Mouse (Mus musculus): ENCODE data around the gene Trip10.

Gene Trip10

DNA sequence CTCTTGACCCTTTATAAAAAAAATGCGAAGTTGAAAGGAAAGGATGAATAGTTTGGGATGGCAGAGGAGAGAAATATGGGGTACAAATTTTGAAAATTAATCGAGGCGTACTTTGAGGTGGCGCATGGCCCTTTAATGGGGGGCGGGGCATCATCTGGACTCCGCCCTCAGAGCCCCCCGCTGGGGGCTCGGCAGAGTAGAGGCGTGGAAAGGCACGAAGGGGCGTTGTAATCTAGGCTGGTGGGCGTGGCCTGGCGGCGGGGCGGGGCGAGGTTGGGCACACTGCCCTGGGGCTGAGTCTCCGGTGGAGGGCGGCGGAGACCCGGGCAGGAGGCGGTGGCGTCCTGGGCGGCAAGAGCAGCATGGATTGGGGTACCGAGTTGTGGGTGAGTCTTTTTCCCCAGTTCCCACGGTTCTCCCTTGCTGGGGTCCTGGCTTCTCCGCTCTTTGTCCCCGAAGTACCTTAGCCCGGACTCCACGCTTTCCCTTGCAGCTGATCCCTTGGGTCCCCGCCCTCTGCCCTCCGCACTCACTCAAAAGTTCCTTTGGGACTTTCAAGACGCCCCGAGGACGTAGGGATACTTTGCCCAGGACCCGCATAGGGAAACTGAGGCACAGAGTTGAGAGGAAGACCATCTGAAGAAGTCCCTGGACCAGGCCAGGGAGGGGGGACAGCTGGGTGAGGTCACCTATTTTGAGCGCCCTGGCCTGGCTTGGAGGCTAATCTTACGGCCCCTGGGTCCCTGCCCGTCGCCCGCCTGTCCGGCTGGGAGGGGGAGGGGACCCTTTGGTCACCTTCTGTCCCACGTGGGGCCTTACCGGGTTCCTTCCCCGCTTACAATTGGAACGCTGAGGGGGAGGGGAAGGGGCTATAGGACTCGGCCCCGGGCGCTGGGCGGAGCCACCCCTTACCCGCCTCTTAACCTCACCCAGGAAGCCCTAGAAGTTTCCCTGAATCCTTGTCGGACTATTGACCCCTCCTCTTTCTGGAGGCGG, at the start of gene Trip10:
Gene Trip10, plus strand, starts transcription at position 270 of the 996 bp plus-strand sequence.
- peak; percentile 86 for DNase-seq

- DNase-seq, result no peak
Observed at GRCm38 (mm10) chr17:57201841-57202724, 47.2 kb upstream of the Trip10 start.

GRCm38 (mm10) chr17:57207938-57208337, 41.3 kb upstream of the Trip10 start:
- DNase-seq, result no peak

DNA sequence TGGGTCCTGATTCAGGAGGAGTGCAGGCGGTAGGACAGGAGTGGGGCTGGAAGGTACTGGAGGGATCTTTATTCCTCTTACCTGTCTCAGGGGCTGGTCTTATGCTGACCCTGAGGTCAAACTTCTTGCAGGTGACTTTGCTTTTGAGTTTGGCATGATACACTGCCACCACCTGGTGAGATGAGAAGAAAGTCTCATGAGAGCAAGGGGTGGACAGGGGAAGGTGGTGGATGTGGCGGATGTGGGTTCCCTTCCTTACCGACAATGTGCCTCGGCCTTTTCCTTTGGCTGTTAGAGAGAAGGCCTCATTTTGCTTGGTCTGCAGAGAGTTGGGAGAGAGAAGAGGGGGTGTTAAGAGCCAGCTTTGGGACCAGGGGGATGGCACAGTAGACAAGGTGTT, 39.9 kb upstream of the Trip10 start:
- DNase-seq, result no peak

- no peak for DNase-seq
Observed at GRCm38 (mm10) chr17:57211501-57211900, 37.8 kb upstream of the Trip10 start.

- DNase-seq, result no peak
Observed at GRCm38 (mm10) chr17:57214676-57215387, 34.4 kb upstream of the Trip10 start.

GRCm38 (mm10) chr17:57218335-57218900, 30.8 kb upstream of the Trip10 start:
- DNase-seq, result no peak

GRCm38 (mm10) chr17:57219167-57219883, 29.9 kb upstream of the Trip10 start:
- DNase-seq, result no peak

DNA sequence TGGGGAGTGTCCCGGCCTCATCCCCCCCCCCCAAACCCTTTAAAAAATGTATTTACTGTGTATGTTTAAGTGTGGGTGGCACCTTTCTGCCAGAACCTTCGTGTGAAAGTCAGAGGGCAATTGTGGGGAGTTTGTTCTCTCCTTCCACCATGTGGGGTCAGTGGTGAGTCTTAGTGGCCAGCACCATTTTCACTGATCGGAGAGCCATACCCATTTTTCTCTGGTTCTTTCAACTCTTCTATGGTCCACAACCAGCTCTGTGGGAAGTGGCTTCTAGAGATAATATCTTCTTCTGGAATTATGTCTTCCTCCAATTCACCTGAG, 29.4 kb upstream of the Trip10 start:
- no peak for DNase-seq

- no peak for DNase-seq
Observed at GRCm38 (mm10) chr17:57221911-57222310, 27.3 kb upstream of the Trip10 start.

GRCm38 (mm10) chr17:57223313-57223712, 25.9 kb upstream of the Trip10 start:
- DNase-seq, result no peak

- DNase-seq, result no peak
Observed at GRCm38 (mm10) chr17:57227468-57227867, 21.8 kb upstream of the Trip10 start.

DNA sequence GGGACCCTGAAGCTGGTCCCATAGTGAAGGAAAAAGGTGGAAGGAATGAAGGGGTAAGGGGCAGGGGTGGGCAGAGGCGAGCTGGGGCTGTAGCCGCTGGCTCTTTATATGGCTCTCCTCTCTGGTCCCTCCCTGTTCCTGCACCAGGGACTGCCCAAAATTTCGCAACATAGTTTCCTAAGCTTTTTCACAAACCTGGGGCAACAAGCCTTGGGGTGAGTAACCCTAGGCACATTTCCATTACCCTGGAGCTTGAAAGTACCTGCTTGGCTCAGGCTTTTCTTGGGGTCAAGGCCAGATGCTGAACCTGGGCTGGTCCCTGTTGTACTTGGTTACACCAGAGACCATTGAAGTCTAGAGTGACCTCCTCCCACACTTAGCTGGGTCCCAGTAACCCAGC, 21.2 kb upstream of the Trip10 start, which contains the start of gene C3:
Gene C3, minus strand, starts transcription at position 123 of the 400 bp plus-strand sequence.
- DNase-seq, result no peak

GRCm38 (mm10) chr17:57228873-57229272, 20.4 kb upstream of the Trip10 start:
- no peak for DNase-seq

GRCm38 (mm10) chr17:57229851-57230727, 19.2 kb upstream of the Trip10 start:
- DNase-seq, result no peak

GRCm38 (mm10) chr17:57230728-57231125, 18.5 kb upstream of the Trip10 start:
- DNase-seq, result no peak

DNA sequence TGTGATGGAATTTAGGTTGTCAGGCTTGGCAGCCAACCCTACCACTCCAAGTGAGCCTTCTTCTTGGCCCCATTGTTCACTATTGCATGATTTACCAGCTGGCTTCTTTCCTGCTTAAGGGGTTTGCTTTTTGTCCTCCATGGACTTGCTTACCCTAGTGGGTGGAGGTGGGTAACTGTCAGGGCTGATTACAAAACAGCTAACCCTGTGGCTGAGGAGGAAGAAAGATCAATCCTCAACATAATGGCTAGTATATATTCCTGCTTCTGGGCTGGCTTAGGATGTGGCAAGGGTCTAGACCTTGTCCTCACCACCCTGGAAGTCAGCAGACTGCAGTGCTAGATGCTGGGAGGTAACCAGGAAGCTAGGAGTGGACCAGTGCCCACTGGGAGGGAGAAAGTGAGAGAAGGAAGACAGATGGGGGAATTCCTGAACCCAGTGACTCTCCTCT, 17.9 kb upstream of the Trip10 start:
- DNase-seq, result no peak

DNA sequence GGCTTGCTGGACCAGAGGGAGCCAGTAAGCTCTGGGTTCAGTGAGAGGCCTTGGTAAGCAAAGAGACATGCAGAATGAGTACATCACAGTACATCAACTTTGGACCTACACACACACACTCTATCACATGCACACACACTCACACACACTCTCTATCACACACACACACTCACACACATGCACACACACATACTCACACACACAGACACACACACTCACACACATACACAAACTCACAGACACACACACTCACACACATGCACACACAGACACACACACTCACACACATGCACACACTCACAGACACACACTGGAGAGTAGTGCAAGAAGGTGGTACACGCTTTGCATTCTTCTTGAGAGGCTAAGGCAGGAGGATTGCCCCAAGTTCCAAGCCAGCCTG, 17.1 kb upstream of the Trip10 start:
- no peak for DNase-seq

DNA sequence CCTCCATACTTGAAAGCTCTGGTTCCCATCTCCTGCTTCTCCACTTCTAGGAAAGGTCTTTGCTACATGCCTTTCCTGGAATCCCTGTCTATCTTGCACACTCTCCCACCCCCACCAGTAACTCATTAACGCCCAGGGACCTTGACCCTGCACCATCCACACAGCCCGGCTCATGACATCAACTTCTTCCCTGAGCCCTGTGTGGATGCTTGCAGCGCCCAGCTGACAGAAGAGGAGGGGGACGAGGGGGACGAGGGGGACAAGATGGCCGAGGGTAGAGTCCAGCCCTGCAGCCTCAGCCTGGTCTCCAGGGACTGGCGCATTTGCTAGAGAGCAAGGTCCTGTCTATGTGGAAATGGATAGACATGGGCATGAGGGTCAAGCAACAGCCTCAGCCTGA, 16.2 kb upstream of the Trip10 start:
- DNase-seq, result no peak

- DNase-seq, result no peak
Observed at GRCm38 (mm10) chr17:57234254-57234928, 14.9 kb upstream of the Trip10 start.

Measured in cerebellum, adult 11-12 months (tissue).